Mouse (Mus musculus): ENCODE measurements around the gene Ppp2r5d. TPM values are rescaled to one million over a fixed set of nuclear protein-coding genes. Genes with fewer than 3 reads are reported as not detected.

Ppp2r5d gene
- polyA plus RNA-seq, 1 experiment from 2014 or later, result 71.7 TPM

GRCm38 (mm10) chr17:46679843-46680759, 24.8 kb downstream of the Ppp2r5d start:
- H3K9me3 ChIP-seq (replicated peaks; ENCODE audit: control insufficient read depth, low read length), result no peaks in the 10 kb centered on the region
- under 1% methylated on average over 34 of the region's 34 CpGs for WGBS
- peaks cover 24% of the 10 kb centered on the region for H3K36me3 ChIP-seq (ENCODE audit: control insufficient read depth, insufficient read depth, low read length)
- no peaks in the 10 kb centered on the region for H3K27me3 ChIP-seq (ENCODE audit: control insufficient read depth, insufficient read depth, low read length)
- peak overlapping the region; percentile 72 for H3K9ac ChIP-seq (ENCODE audit: low read length)
- peaks cover 18% of the 10 kb centered on the region for H3K4me1 ChIP-seq (ENCODE audit: control insufficient read depth, insufficient read depth, low read length)
- H3K4me3 ChIP-seq (replicated peaks; ENCODE audit: low read length), result peak overlapping the region; percentile 69
- no peak for ATAC-seq (ENCODE audit: insufficient read depth, low FRiP score)
- H3K4me2 ChIP-seq (ENCODE audit: low read depth, low read length), result peak overlapping the region; percentile 63
- H3K27ac ChIP-seq (ENCODE audit: low read length), result peak overlapping the region; percentile 88

- Histone ChIP-seq H3K4me1 (ENCODE audit: control insufficient read depth, insufficient read depth, low read length) (peaks cover 25% of the 10 kb centered on the region), H3K9me3 (replicated peaks; ENCODE audit: control insufficient read depth, low read length) (no peaks in the 10 kb centered on the region), H3K27me3 (ENCODE audit: control insufficient read depth, insufficient read depth, low read length) (no peaks in the 10 kb centered on the region), H3K9ac (ENCODE audit: low read length) (peak overlapping the region; percentile 72), H3K36me3 (ENCODE audit: control insufficient read depth, insufficient read depth, low read length) (peaks cover 15% of the 10 kb centered on the region; the same call in 1 of the 2 replicates), H3K27ac (ENCODE audit: low read length) (peak overlapping the region; percentile 88; the same call in 1 of the 2 replicates), H3K4me3 (replicated peaks; ENCODE audit: low read length) (peak overlapping the region; percentile 69), H3K4me2 (ENCODE audit: low read depth, low read length) (peak overlapping the region; percentile 63)
- 31% methylated on average over 9 of the region's 9 CpGs for WGBS
- ATAC-seq (ENCODE audit: insufficient read depth, low FRiP score), result no peak
These were observed 26.0 kb downstream of the Ppp2r5d start for GRCm38 (mm10) chr17:46678911-46679310.

- peaks cover 15% of the 10 kb centered on the region; the same call in 1 of the 2 replicates for H3K36me3 ChIP-seq (ENCODE audit: control insufficient read depth, insufficient read depth, low read length)
- H3K4me1 ChIP-seq (ENCODE audit: control insufficient read depth, insufficient read depth, low read length), result peaks cover 27% of the 10 kb centered on the region
- no peak for ATAC-seq (ENCODE audit: insufficient read depth, low FRiP score)
- 77% methylated on average over 8 of the region's 9 CpGs for WGBS
- H3K4me3 ChIP-seq (replicated peaks; ENCODE audit: low read length), result peak within 1 kb of the TSS; percentile 69
- no peaks in the 10 kb centered on the region for H3K27me3 ChIP-seq (ENCODE audit: control insufficient read depth, insufficient read depth, low read length)
- H3K9me3 ChIP-seq (replicated peaks; ENCODE audit: control insufficient read depth, low read length), result no peaks in the 10 kb centered on the region
- peak within 1 kb of the TSS; percentile 72 for H3K9ac ChIP-seq (ENCODE audit: low read length)
- H3K4me2 ChIP-seq (ENCODE audit: low read depth, low read length), result peak within 1 kb of the TSS; percentile 63
- peak within 1 kb of the TSS; percentile 88; the same call in 1 of the 2 replicates for H3K27ac ChIP-seq (ENCODE audit: low read length)
These were observed 26.5 kb downstream of the Ppp2r5d start, which contains the start of gene Mea1 for GRCm38 (mm10) chr17:46678416-46678815. Gene Mea1, plus strand, starts transcription at chr17:46678793.

GRCm38 (mm10) chr17:46674530-46675283, 30.2 kb downstream of the Ppp2r5d start:
- peak overlapping the region; percentile 75 for H3K9ac ChIP-seq (ENCODE audit: low read length)
- H3K27me3 ChIP-seq (ENCODE audit: control insufficient read depth, insufficient read depth, low read length), result no peaks in the 10 kb centered on the region
- 21% methylated on average over 15 of the region's 15 CpGs for WGBS
- peak; percentile 12; the same call in 1 of the 2 replicates for ATAC-seq (ENCODE audit: insufficient read depth, low FRiP score)
- H3K4me3 ChIP-seq (replicated peaks; ENCODE audit: low read length), result peak overlapping the region; percentile 60
- H3K36me3 ChIP-seq (ENCODE audit: control insufficient read depth, insufficient read depth, low read length), result peaks cover 18% of the 10 kb centered on the region
- H3K4me2 ChIP-seq (ENCODE audit: low read depth, low read length), result peak overlapping the region; percentile 67
- H3K27ac ChIP-seq (ENCODE audit: low read length), result peak overlapping the region; percentile 77
- H3K9me3 ChIP-seq (replicated peaks; ENCODE audit: control insufficient read depth, low read length), result no peaks in the 10 kb centered on the region
- peaks cover 25% of the 10 kb centered on the region for H3K4me1 ChIP-seq (ENCODE audit: control insufficient read depth, insufficient read depth, low read length)

GRCm38 (mm10) chr17:46673850-46674529, 30.9 kb downstream of the Ppp2r5d start, which contains the start of gene Rrp36:
Gene Rrp36, minus strand, starts transcription at chr17:46674352.
- H3K27me3 ChIP-seq (ENCODE audit: control insufficient read depth, insufficient read depth, low read length), result no peaks in the 10 kb centered on the region
- peak within 1 kb of the TSS; percentile 77 for H3K27ac ChIP-seq (ENCODE audit: low read length)
- peak; percentile 94 for ATAC-seq (ENCODE audit: insufficient read depth, low FRiP score)
- H3K9ac ChIP-seq (ENCODE audit: low read length), result peak within 1 kb of the TSS; percentile 75
- peaks cover 18% of the 10 kb centered on the region for H3K4me1 ChIP-seq (ENCODE audit: control insufficient read depth, insufficient read depth, low read length)
- peaks cover 24% of the 10 kb centered on the region for H3K36me3 ChIP-seq (ENCODE audit: control insufficient read depth, insufficient read depth, low read length)
- under 1% methylated on average over 43 of the region's 43 CpGs for WGBS
- H3K4me2 ChIP-seq (ENCODE audit: low read depth, low read length), result peak within 1 kb of the TSS; percentile 67
- peak within 1 kb of the TSS; percentile 60 for H3K4me3 ChIP-seq (replicated peaks; ENCODE audit: low read length)
- no peaks in the 10 kb centered on the region for H3K9me3 ChIP-seq (replicated peaks; ENCODE audit: control insufficient read depth, low read length)

- no peak overlapping the region for H3K4me2 ChIP-seq (ENCODE audit: low read depth, low read length)
- H3K4me3 ChIP-seq (replicated peaks; ENCODE audit: low read length), result no peak overlapping the region
- ATAC-seq (ENCODE audit: insufficient read depth, low FRiP score), result no peak
- WGBS, result 95% methylated on average over 10 of the region's 10 CpGs
- no peaks in the 10 kb centered on the region for H3K9me3 ChIP-seq (replicated peaks; ENCODE audit: control insufficient read depth, low read length)
- H3K27ac ChIP-seq (ENCODE audit: low read length), result no peak overlapping the region
- H3K36me3 ChIP-seq (ENCODE audit: control insufficient read depth, insufficient read depth, low read length), result peaks cover 12% of the 10 kb centered on the region
- H3K4me1 ChIP-seq (ENCODE audit: control insufficient read depth, insufficient read depth, low read length), result peaks cover 13% of the 10 kb centered on the region
- H3K9ac ChIP-seq (ENCODE audit: low read length), result no peak overlapping the region
- H3K27me3 ChIP-seq (ENCODE audit: control insufficient read depth, insufficient read depth, low read length), result no peaks in the 10 kb centered on the region
These were observed 35.0 kb downstream of the Ppp2r5d start for GRCm38 (mm10) chr17:46669911-46670310.

- H3K36me3 ChIP-seq (ENCODE audit: control insufficient read depth, insufficient read depth, low read length), result peaks cover 22% of the 10 kb centered on the region
- no peak for ATAC-seq (ENCODE audit: insufficient read depth, low FRiP score)
These were observed 37.2 kb downstream of the Ppp2r5d start for GRCm38 (mm10) chr17:46667712-46668111.

GRCm38 (mm10) chr17:46662730-46663129, 42.2 kb downstream of the Ppp2r5d start:
- WGBS, result 87% methylated on average over 5 of the region's 5 CpGs
- peaks cover 49% of the 10 kb centered on the region for H3K36me3 ChIP-seq (ENCODE audit: control insufficient read depth, insufficient read depth, low read length)
- H3K4me1 ChIP-seq (ENCODE audit: control insufficient read depth, insufficient read depth, low read length), result no peaks in the 10 kb centered on the region
- no peak overlapping the region for H3K4me3 ChIP-seq (replicated peaks; ENCODE audit: low read length)
- H3K9me3 ChIP-seq (replicated peaks; ENCODE audit: control insufficient read depth, low read length), result no peaks in the 10 kb centered on the region
- ATAC-seq (ENCODE audit: insufficient read depth, low FRiP score), result no peak
- no peak overlapping the region for H3K9ac ChIP-seq (ENCODE audit: low read length)
- H3K27ac ChIP-seq (ENCODE audit: low read length), result no peak overlapping the region
- no peak overlapping the region for H3K4me2 ChIP-seq (ENCODE audit: low read depth, low read length)
- H3K27me3 ChIP-seq (ENCODE audit: control insufficient read depth, insufficient read depth, low read length), result no peaks in the 10 kb centered on the region

More at GRCm38 (mm10) chr17:46667712-46668111, 37.2 kb downstream of the Ppp2r5d start:
- Histone ChIP-seq H3K9ac (ENCODE audit: low read length) (no peak overlapping the region), H3K27me3 (ENCODE audit: control insufficient read depth, insufficient read depth, low read length) (no peaks in the 10 kb centered on the region), H3K4me1 (ENCODE audit: control insufficient read depth, insufficient read depth, low read length) (no peaks in the 10 kb centered on the region), H3K27ac (ENCODE audit: low read length) (no peak overlapping the region), H3K4me3 (replicated peaks; ENCODE audit: low read length) (no peak overlapping the region), H3K9me3 (replicated peaks; ENCODE audit: control insufficient read depth, low read length) (no peaks in the 10 kb centered on the region), H3K4me2 (ENCODE audit: low read depth, low read length) (no peak overlapping the region)
- 83% methylated on average over 16 of the region's 16 CpGs for WGBS
